Mouse (Mus musculus) thymus, postnatal 0 days (tissue): ENCODE measurements around the gene Nudt14. TPM values are rescaled to one million over a fixed set of nuclear protein-coding genes. Genes with fewer than 3 reads are reported as not detected.

ENCODE experiments used
- DNase-seq: peaks from one replicate; pipeline ENCODE4 v3.0.0-alpha.2; 2015; ENCODE audit warnings: low spot score
- microRNA-seq: library from miRNA; unstranded; fragments of <30 nt; microRNA quantifications from one replicate; pipeline ENCODE4, GENCODE M21; 2016; ENCODE audit warnings: borderline number of aligned reads
- polyA plus RNA-seq: library from polyadenylated mRNA; unstranded; fragments of >200 nt; fragmentation: Nextera tagmentation; extraction: Ambion mirVana; gene quantifications from 2 replicates; pipeline ENCODE4 v1.2.1, GENCODE M21; 2015

Gene Nudt14
- polyA plus RNA-seq, 1 experiment from 2014 or later, result 93.9 TPM

- no peak for DNase-seq
These were observed 26.3 kb downstream of the Nudt14 start for GRCm38 (mm10) chr12:112915587-112915986.

DNA sequence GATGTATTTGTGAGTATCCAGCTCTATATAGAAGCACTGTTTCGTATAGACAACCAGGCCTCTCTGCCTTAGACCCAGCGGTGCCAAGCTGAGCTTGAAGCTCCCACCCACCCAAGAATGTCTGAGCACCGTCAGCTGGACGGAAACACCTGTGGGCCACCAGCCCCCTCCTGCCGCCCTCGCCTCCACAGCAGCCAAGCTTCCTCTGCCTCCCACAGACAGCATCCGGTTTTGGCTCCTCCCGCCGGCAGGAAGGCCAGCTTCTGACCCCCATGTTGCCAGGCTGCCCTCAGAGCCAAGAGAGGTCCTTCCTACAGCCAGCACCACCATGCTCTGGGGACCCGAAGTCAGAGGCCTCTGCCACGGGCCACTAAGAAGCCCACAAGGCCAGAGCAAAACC, 27.4 kb downstream of the Nudt14 start:
- peak; percentile 38 for DNase-seq

DNA sequence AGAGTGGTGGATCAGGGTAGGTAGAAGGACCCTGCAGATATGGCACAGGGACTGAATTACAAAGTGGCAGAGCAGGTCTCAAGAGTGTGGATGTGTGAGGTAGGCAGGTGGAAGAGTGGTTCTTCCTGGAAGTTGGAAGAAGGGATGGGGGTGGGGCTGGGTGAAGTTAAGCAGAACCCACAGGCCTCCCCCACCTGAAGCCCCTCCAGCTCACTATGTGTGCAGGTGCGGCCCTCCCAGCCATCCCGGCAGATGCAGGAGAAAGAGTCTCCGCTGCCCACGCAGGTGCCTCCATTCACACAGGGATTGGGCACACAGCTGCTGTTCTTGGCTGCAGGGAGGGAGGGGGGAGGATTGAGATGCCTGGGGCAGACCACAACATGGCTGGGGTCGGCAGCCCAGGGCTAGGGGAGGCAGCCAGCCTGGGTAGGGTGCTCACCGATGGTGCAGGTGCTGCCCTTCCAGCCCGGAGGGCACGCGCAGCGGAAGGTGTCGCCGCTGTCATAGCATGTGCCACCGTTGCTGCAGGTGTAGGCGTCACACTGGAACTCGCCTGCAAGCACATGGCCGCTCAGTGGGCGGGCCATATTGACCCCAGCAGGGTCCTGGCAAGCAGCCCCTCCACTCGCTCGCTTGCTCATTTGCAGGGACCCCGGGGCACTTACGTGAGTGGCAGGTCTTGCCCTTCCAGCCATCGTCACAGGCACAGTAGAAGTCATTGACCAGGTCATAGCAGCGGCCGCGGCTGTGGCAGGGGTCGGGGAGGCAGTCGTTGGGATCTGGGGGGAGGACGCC, 28.8 kb downstream of the Nudt14 start:
- DNase-seq, result no peak

- DNase-seq, result no peak
These were observed 30.2 kb downstream of the Nudt14 start for GRCm38 (mm10) chr12:112911701-112912100.

GRCm38 (mm10) chr12:112908991-112909390, 32.9 kb downstream of the Nudt14 start:
- DNase-seq, result no peak

DNA sequence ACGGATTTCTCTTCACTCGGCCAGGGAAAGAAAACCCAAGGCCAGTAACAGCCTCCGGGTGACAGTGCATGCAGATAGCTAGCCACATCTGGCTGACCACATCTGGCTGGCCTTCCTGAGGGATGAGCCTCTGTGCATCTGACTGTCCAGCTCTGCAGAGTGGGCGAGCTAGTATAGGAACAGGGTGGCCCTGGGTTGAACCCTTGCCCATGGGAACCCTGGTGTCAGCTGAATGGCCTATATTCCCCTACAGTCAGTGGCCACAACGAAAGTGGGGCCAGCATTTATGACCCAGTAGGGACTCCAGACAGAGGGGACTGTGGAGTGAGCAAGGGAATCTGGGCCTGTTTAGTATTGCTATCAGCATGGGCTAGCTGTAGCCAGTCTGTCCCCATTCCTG, 36.9 kb downstream of the Nudt14 start:
- no peak for DNase-seq

- DNase-seq, result no peak
These were observed 38.0 kb downstream of the Nudt14 start for GRCm38 (mm10) chr12:112903941-112904340.

- DNase-seq, result no peak
These were observed 41.3 kb downstream of the Nudt14 start for GRCm38 (mm10) chr12:112900641-112901040.

- DNase-seq, result no peak
These were observed 43.0 kb downstream of the Nudt14 start for GRCm38 (mm10) chr12:112898960-112899359.

DNA sequence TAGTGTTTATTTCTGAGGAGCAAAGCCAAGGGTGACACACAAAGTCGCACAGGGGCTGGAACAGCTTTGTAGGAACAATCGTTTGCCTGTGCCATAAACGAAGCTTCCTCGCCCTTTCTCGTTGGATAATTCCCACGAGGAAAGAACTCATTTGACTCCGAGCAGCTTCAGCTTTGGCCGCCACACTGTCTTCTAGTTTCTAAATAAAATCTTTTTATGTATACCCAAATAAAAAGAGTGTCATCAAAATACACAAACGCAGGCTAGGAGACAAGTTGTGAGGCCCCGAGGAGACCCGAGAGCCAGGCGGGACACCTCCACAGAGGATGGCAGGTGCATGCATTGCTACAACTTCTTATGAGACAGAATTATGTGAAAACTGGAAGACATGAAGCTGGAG, 43.6 kb downstream of the Nudt14 start:
- DNase-seq, result no peak

DNA sequence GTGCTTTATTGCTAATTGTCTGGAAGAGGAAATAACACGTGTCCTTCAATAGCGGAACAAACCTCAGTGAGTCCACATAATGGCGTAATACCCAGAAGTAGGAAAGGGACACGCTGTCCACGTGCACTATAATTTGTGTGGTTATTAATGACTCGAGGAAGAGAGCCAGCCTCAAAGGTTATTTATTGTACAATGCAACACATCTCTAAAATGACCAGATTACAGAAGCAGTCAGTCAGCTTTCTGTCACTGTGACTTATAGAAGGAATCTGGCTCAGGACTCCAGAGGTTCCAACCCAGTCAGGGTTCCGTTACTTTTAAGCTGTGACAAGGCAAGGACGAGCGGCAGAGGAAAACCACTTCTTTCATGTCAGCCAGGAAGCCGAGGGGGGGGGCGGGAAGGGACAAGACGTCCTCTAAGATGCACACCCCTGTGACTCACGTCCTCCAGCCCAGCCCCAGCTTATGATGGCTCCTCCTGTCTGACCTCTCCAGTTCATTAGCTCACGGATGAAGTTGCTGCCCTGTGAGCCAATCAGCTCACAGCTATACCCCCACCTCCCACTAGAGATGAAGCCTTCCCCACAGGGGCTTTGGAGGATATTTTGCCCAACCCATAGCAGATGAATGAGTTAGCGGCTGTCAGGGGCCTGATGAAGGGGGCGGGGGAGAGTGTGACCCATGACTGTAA, 44.3 kb downstream of the Nudt14 start:
- no peak for DNase-seq

GRCm38 (mm10) chr12:112894969-112895368, 47.0 kb downstream of the Nudt14 start:
- DNase-seq, result no peak

GRCm38 (mm10) chr12:112894303-112894884, 47.5 kb downstream of the Nudt14 start:
- DNase-seq, result no peak

GRCm38 (mm10) chr12:112885465-112885864, 56.5 kb downstream of the Nudt14 start:
- DNase-seq, result no peak

Small RNA genes lying within 50 kb of the gene (microRNA-seq; reads per million reads assigned to microRNA genes)
- not detected for gene Mir6941

Other genes starting within 250 kb of the Nudt14 start
- gene Cep170b, start 221.7 kb downstream of the Nudt14 start, polyA plus RNA-seq, result 4.3 and 4.9 TPM in 2 replicates
- 46.2 and 49.3 TPM in 2 replicates for gene Pld4, start 181.5 kb downstream of the Nudt14 start, polyA plus RNA-seq
- 1.0 and 1.2 TPM in 2 replicates for gene Ahnak2, start 139.5 kb downstream of the Nudt14 start, polyA plus RNA-seq
- gene Clba1, start 133.2 kb downstream of the Nudt14 start, polyA plus RNA-seq, result 4.8 and 4.9 TPM in 2 replicates
- 147 and 151 TPM in 2 replicates for gene Cdca4, start 112.7 kb downstream of the Nudt14 start, polyA plus RNA-seq
- gene Gpr132, start 73.9 kb downstream of the Nudt14 start, polyA plus RNA-seq, result 26.6 and 28.5 TPM in 2 replicates
- 8.3 and 10.2 TPM in 2 replicates for gene Jag2, start 12.3 kb downstream of the Nudt14 start, polyA plus RNA-seq
- 16.4 and 18.0 TPM in 2 replicates for gene Btbd6, start 34.4 kb upstream of the Nudt14 start, polyA plus RNA-seq
- 70.8 and 89.0 TPM in 2 replicates for gene Brf1, start 58.6 kb upstream of the Nudt14 start, polyA plus RNA-seq
- gene Pacs2, start 72.4 kb upstream of the Nudt14 start, polyA plus RNA-seq, result 5.2 and 6.4 TPM in 2 replicates
- gene Tex22, start 132.4 kb upstream of the Nudt14 start, polyA plus RNA-seq, result not detected in 2 replicates
- 11.7 and 13.6 TPM in 2 replicates for gene Mta1, start 156.2 kb upstream of the Nudt14 start, polyA plus RNA-seq
- gene Crip2, start 198.1 kb upstream of the Nudt14 start, polyA plus RNA-seq, result 113 and 122 TPM in 2 replicates
- gene Crip1, start 204.2 kb upstream of the Nudt14 start, polyA plus RNA-seq, result 2,725 and 3,094 TPM in 2 replicates
- 49.4 and 71.1 TPM in 2 replicates for gene Tedc1, start 214.3 kb upstream of the Nudt14 start, polyA plus RNA-seq
- 35.5 and 37.2 TPM in 2 replicates for gene Tmem121, start 243.8 kb upstream of the Nudt14 start, polyA plus RNA-seq